8 mouse cellular contexts compared by ENCODE assay signal in genomic region chr3:68582103-68582740, GRCm38 (mm10).
A peak's percentile ranks its signal among the peaks of the same experiment; 100 is the strongest.
DNase-seq lines count a peak whose midpoint lies in the region; ATAC-seq and TF ChIP-seq lines count a peak whose summit lies in the region.

No protein-coding gene starts in this region.

- TF ChIP-seq CTCF in lung, postnatal 0 days (IDR thresholded peaks at IDR 0.05): peak; percentile 59

- no peak overlapping the region for H3K4me2 ChIP-seq in lung, postnatal 0 days (replicated peaks; ENCODE audit: low read depth, low read length)
- no peak overlapping the region for H3K4me2 ChIP-seq in embryonic facial prominence, embryonic 11.5 days (ENCODE audit: low read depth, low read length)
- 0 out of 2 replicates have a peak overlapping the region, but pooled peaks have one; percentile 9 for H3K4me2 ChIP-seq in intestine, embryonic 15.5 days (replicated peaks)
- H3K4me2 ChIP-seq in neural tube, embryonic 15.5 days: no peak overlapping the region; the same call in 1 of the 2 replicates

- no peaks in the 10 kb centered on the region for H3K9me3 ChIP-seq in lung, postnatal 0 days (ENCODE audit: low read length)
- H3K9me3 ChIP-seq in embryonic facial prominence, embryonic 11.5 days (replicated peaks; ENCODE audit: control insufficient read depth, low read length): no peaks in the 10 kb centered on the region
- no peaks in the 10 kb centered on the region for H3K9me3 ChIP-seq in intestine, embryonic 15.5 days
- H3K9me3 ChIP-seq in neural tube, embryonic 15.5 days (replicated peaks): no peaks in the 10 kb centered on the region

- TF ChIP-seq EP300 in lung, postnatal 0 days (IDR thresholded peaks at IDR 0.05): no peak

- H3K4me1 ChIP-seq in lung, postnatal 0 days (ENCODE audit: insufficient read depth, low read depth, low read length): peaks cover 7% of the 10 kb centered on the region; the same call in 1 of the 2 replicates
- peaks cover 5% of the 10 kb centered on the region for H3K4me1 ChIP-seq in embryonic facial prominence, embryonic 11.5 days (ENCODE audit: control insufficient read depth, insufficient read depth, low read length)
- H3K4me1 ChIP-seq in intestine, embryonic 15.5 days (replicated peaks): peaks cover 25% of the 10 kb centered on the region
- H3K4me1 ChIP-seq in neural tube, embryonic 15.5 days: peaks cover 60% of the 10 kb centered on the region

- H3K27ac ChIP-seq in lung, postnatal 0 days (ENCODE audit: low read length): peak overlapping the region; percentile 88
- no peak overlapping the region for H3K27ac ChIP-seq in embryonic facial prominence, embryonic 11.5 days (replicated peaks; ENCODE audit: low read depth, low read length)
- H3K27ac ChIP-seq in intestine, embryonic 15.5 days: peak overlapping the region; percentile 79
- peak overlapping the region; percentile 75; the same call in 1 of the 2 replicates for H3K27ac ChIP-seq in neural tube, embryonic 15.5 days (replicated peaks)

- ATAC-seq in lung, postnatal 0 days: no peak
- 0 out of 2 replicates have a peak, but pooled peaks have one; percentile 25 for ATAC-seq in embryonic facial prominence, embryonic 11.5 days (replicated peaks; ENCODE audit: insufficient number of reproducible peaks, low FRiP score, low TSS enrichment, low read depth)
- 0 out of 2 replicates have a peak, but pooled peaks have one; percentile 2 for ATAC-seq in intestine, embryonic 15.5 days
- ATAC-seq in neural tube, embryonic 15.5 days (ENCODE audit: low FRiP score): no peak

- H3K27me3 ChIP-seq in lung, postnatal 0 days (replicated peaks; ENCODE audit: insufficient read depth, low read length): no peaks in the 10 kb centered on the region
- no peaks in the 10 kb centered on the region for H3K27me3 ChIP-seq in embryonic facial prominence, embryonic 11.5 days (ENCODE audit: control insufficient read depth, insufficient read depth, low read length)
- H3K27me3 ChIP-seq in intestine, embryonic 15.5 days (replicated peaks): no peaks in the 10 kb centered on the region
- H3K27me3 ChIP-seq in neural tube, embryonic 15.5 days (replicated peaks): no peaks in the 10 kb centered on the region

- no peaks in the 10 kb centered on the region for H3K36me3 ChIP-seq in lung, postnatal 0 days (ENCODE audit: insufficient read depth, low read length)
- no peaks in the 10 kb centered on the region for H3K36me3 ChIP-seq in embryonic facial prominence, embryonic 11.5 days (replicated peaks; ENCODE audit: control insufficient read depth, insufficient read depth, low read depth, low read length)
- H3K36me3 ChIP-seq in intestine, embryonic 15.5 days: no peaks in the 10 kb centered on the region
- no peaks in the 10 kb centered on the region for H3K36me3 ChIP-seq in neural tube, embryonic 15.5 days

- H3K9ac ChIP-seq in lung, postnatal 0 days (replicated peaks; ENCODE audit: low read depth): no peak overlapping the region
- no peak overlapping the region for H3K9ac ChIP-seq in embryonic facial prominence, embryonic 11.5 days (replicated peaks; ENCODE audit: low read length)
- no peak overlapping the region for H3K9ac ChIP-seq in intestine, embryonic 15.5 days
- no peak overlapping the region for H3K9ac ChIP-seq in neural tube, embryonic 15.5 days (replicated peaks)

- no peak overlapping the region for H3K4me3 ChIP-seq in lung, postnatal 0 days (ENCODE audit: low read depth, low read length)
- H3K4me3 ChIP-seq in embryonic facial prominence, embryonic 11.5 days (ENCODE audit: low read depth, low read length): no peak overlapping the region
- no peak overlapping the region for H3K4me3 ChIP-seq in intestine, embryonic 15.5 days (replicated peaks)
- H3K4me3 ChIP-seq in neural tube, embryonic 15.5 days (replicated peaks): no peak overlapping the region

- no peak for DNase-seq in lung, postnatal 0 days (ENCODE audit: low spot score)
- DNase-seq in lung, postnatal 14 days: no peak
- peak; percentile 46 for DNase-seq in embryonic facial prominence, embryonic 11.5 days (ENCODE audit: low spot score)
- no peak for DNase-seq in layer of hippocampus, adult 9-10 months (ENCODE audit: low spot score)
- no peak for DNase-seq in adrenal gland, postnatal 10 days
- DNase-seq in gastrocnemius, postnatal 4 days (ENCODE audit: low spot score in 2 of 2): no peak

- 74% methylated on average over 12 of the region's 12 CpGs for WGBS in lung, postnatal 0 days
- WGBS in embryonic facial prominence, embryonic 11.5 days: 67% methylated on average over 12 of the region's 12 CpGs
- 78% methylated on average over 12 of the region's 12 CpGs for WGBS in intestine, embryonic 15.5 days
- WGBS in neural tube, embryonic 15.5 days: 54% methylated on average over 12 of the region's 12 CpGs

Comparison
In these comparisons a context has a peak if more than half of its experiments do, and no peak if none do; other contexts are left out.
1. ATAC-seq: peak in embryonic facial prominence, embryonic 11.5 days (single experiment) and intestine, embryonic 15.5 days (single experiment); none in lung, postnatal 0 days (single experiment) and neural tube, embryonic 15.5 days (single experiment).